In the genomic region with DNA sequence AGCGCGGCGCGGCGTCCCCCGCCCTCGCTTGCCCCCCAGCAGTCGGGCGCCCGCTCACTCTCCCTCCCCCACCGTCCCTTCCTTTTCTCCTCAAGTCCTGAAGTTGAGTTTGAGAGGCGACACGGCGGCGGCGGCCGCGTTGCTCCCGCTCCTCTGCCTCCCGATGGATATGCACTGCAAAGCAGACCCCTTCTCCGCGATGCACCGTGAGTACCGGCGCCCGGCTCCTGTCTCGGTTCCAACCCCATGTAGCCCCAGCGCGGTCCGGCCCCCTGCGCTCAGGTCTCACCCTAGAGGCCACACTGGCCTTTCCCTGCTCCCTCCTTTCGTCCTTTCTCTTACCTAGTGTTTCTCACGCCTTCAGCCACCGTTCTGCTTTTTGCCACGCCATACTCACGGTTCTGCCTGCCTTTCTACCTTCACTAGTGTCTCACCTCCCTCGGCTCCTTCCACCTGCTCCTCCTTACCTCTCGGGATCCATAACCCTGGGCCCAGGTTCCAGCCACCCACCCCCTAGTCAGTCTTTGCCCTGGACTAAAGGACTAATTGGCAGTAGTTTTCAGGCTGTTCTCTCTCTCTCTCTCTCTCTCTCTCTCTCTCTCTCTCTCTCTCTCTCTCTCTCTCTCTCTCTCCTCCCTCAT, we compare ENCODE assay signal across 9 mouse cellular contexts. TPM values are rescaled to one million over a fixed set of nuclear protein-coding genes. Genes with fewer than 3 reads are reported as not detected.
DNase-seq lines count a peak whose midpoint lies in the region; ATAC-seq and TF ChIP-seq lines count a peak whose summit lies in the region.
"Had no signal": no experiment of that assay in that cellular context is flagged by ENCODE, and none has a peak within 500 bp of the region (broad histone marks: within the 10 kb centered on the region; RNA-seq: fewer than 3 reads in every experiment).

No protein-coding gene starts in this region.

- under 1% methylated on average over 38 of the region's 38 CpGs for WGBS in lung, embryonic 14.5 days
- 5% methylated on average over 32 of the region's 38 CpGs for WGBS in forebrain, postnatal 0 days
- WGBS in limb, embryonic 13.5 days, result 1% methylated on average over 38 of the region's 38 CpGs
- under 1% methylated on average over 36 of the region's 38 CpGs for WGBS in stomach, embryonic 14.5 days

- no peak for DNase-seq in lung, embryonic 14.5 days
- no peak for DNase-seq in lung, postnatal 14 days
- no peak for DNase-seq in forebrain, postnatal 0 days
- no peak for DNase-seq in thymus, postnatal 0 days (ENCODE audit: low spot score)
- DNase-seq in thymus, postnatal 36 days, result no peak
- no peak for DNase-seq in urinary bladder, adult 2 months (ENCODE audit: low spot score)

- peak overlapping the region; percentile 62 for H3K4me2 ChIP-seq in lung, embryonic 14.5 days
- H3K4me2 ChIP-seq in forebrain, postnatal 0 days (ENCODE audit: low read depth), result peak overlapping the region; percentile 44; the same call in 1 of the 2 replicates
- H3K4me2 ChIP-seq in limb, embryonic 13.5 days (replicated peaks), result peak overlapping the region; percentile 68
- peak overlapping the region; percentile 46; the same call in 1 of the 2 replicates for H3K4me2 ChIP-seq in stomach, embryonic 14.5 days (replicated peaks; ENCODE audit: low read depth, low read length)

- H3K36me3 ChIP-seq in lung, embryonic 14.5 days (ENCODE audit: insufficient read depth), result no peaks in the 10 kb centered on the region
- H3K36me3 ChIP-seq in forebrain, postnatal 0 days (ENCODE audit: insufficient read depth), result no peaks in the 10 kb centered on the region
- H3K36me3 ChIP-seq in limb, embryonic 13.5 days, result no peaks in the 10 kb centered on the region
- H3K36me3 ChIP-seq in stomach, embryonic 14.5 days (ENCODE audit: control insufficient read depth, insufficient read depth, low read length), result no peaks in the 10 kb centered on the region

- no peak overlapping the region for H3K27ac ChIP-seq in lung, embryonic 14.5 days (ENCODE audit: low read depth)
- H3K27ac ChIP-seq in forebrain, postnatal 0 days (ENCODE audit: low read depth, low read length), result no peak overlapping the region
- H3K27ac ChIP-seq in limb, embryonic 13.5 days, result no peak overlapping the region
- H3K27ac ChIP-seq in stomach, embryonic 14.5 days (ENCODE audit: low read length), result no peak overlapping the region

- ATAC-seq in lung, embryonic 14.5 days (ENCODE audit: insufficient read depth), result no peak
- ATAC-seq in forebrain, postnatal 0 days, result no peak
- ATAC-seq in limb, embryonic 13.5 days (ENCODE audit: low FRiP score, low read depth), result no peak
- no peak for ATAC-seq in stomach, embryonic 14.5 days (ENCODE audit: insufficient number of reproducible peaks, insufficient read depth, low FRiP score, low read depth)

- H3K27me3 ChIP-seq in lung, embryonic 14.5 days (ENCODE audit: insufficient read depth, low read length), result peaks cover 99% of the 10 kb centered on the region
- peaks cover 70% of the 10 kb centered on the region for H3K27me3 ChIP-seq in forebrain, postnatal 0 days (ENCODE audit: insufficient read depth, low read length)
- peaks cover 98% of the 10 kb centered on the region for H3K27me3 ChIP-seq in limb, embryonic 13.5 days
- H3K27me3 ChIP-seq in stomach, embryonic 14.5 days (ENCODE audit: control insufficient read depth, insufficient read depth, low read length), result peaks cover 63% of the 10 kb centered on the region
- H3K27me3 ChIP-seq: Patski had no signal

- no peaks in the 10 kb centered on the region for H3K9me3 ChIP-seq in lung, embryonic 14.5 days (ENCODE audit: low read depth, low read length)
- no peaks in the 10 kb centered on the region for H3K9me3 ChIP-seq in forebrain, postnatal 0 days (ENCODE audit: low read length)
- H3K9me3 ChIP-seq in limb, embryonic 13.5 days, result no peaks in the 10 kb centered on the region
- H3K9me3 ChIP-seq in stomach, embryonic 14.5 days (ENCODE audit: control insufficient read depth, low read depth, low read length), result no peaks in the 10 kb centered on the region

- H3K4me3 ChIP-seq in lung, embryonic 14.5 days (ENCODE audit: low read depth, low read length), result peak overlapping the region; percentile 35
- no peak overlapping the region for H3K4me3 ChIP-seq in forebrain, postnatal 0 days (ENCODE audit: low read depth, low read length)
- H3K4me3 ChIP-seq in limb, embryonic 13.5 days, result peak overlapping the region; percentile 41
- H3K4me3 ChIP-seq in stomach, embryonic 14.5 days (ENCODE audit: low read depth, low read length), result peak overlapping the region; percentile 27

- 0 out of 2 replicates have a peak, but pooled peaks cover 5% of the 10 kb centered on the region for H3K4me1 ChIP-seq in lung, embryonic 14.5 days (ENCODE audit: insufficient read depth)
- no peaks in the 10 kb centered on the region for H3K4me1 ChIP-seq in forebrain, postnatal 0 days (ENCODE audit: insufficient read depth)
- peaks cover 27% of the 10 kb centered on the region for H3K4me1 ChIP-seq in limb, embryonic 13.5 days
- peaks cover 10% of the 10 kb centered on the region for H3K4me1 ChIP-seq in stomach, embryonic 14.5 days (ENCODE audit: control insufficient read depth, insufficient read depth, low read length)

- H3K9ac ChIP-seq in lung, embryonic 14.5 days, result 0 out of 2 replicates have a peak overlapping the region, but pooled peaks have one; percentile 9
- H3K9ac ChIP-seq in forebrain, postnatal 0 days, result no peak overlapping the region
- 0 out of 2 replicates have a peak overlapping the region, but pooled peaks have one; percentile 14 for H3K9ac ChIP-seq in limb, embryonic 13.5 days
- no peak overlapping the region for H3K9ac ChIP-seq in stomach, embryonic 14.5 days (replicated peaks; ENCODE audit: low read depth, low read length)

- TF ChIP-seq CTCF in lung, embryonic 14.5 days (IDR thresholded peaks at IDR 0.05; ENCODE audit: low read depth), result no peak
- TF ChIP-seq CTCF in forebrain, postnatal 0 days (IDR thresholded peaks at IDR 0.05; ENCODE audit: low read depth), result no peak

RNA-seq across cellular contexts. Expression of a gene that starts 1.5 kb away (rescaled TPM):
- 0.07 TPM in 1 of 2 replicates, not detected in the other for polyA plus RNA-seq in lung, embryonic 14.5 days (2014; fragmentation: Nextera tagmentation; extraction: Ambion mirVana)
- total RNA-seq in forebrain, postnatal 0 days (2014; rRNA removed), result 0.05 TPM in 1 of 2 replicates, not detected in the other
- polyA plus RNA-seq in forebrain, postnatal 0 days (2015; fragmentation: Nextera tagmentation; extraction: Ambion mirVana), result 0.06 TPM in 2 replicates
- polyA plus RNA-seq in limb, embryonic 13.5 days (2015; fragmentation: Nextera tagmentation; extraction: Ambion mirVana), result 0.04 TPM in 1 of 2 replicates, not detected in the other
- polyA plus RNA-seq in stomach, embryonic 14.5 days (2014; fragmentation: Nextera tagmentation; extraction: Ambion mirVana), result not detected in 2 replicates
- polyA plus RNA-seq in thymus, postnatal 0 days (2015; fragmentation: Nextera tagmentation; extraction: Ambion mirVana), result 0.04 TPM in 1 of 2 replicates, not detected in the other
- 0.03 TPM in 1 of 2 replicates, not detected in the other for polyA plus RNA-seq in urinary bladder, adult 2 months (2012; rRNA removed)

Comparison
In these comparisons a context has a peak if more than half of its experiments do, and no peak if none do; other contexts are left out.
1. H3K9ac ChIP-seq: peak in lung, embryonic 14.5 days (single experiment) and limb, embryonic 13.5 days (single experiment); none in forebrain, postnatal 0 days (single experiment) and stomach, embryonic 14.5 days (single experiment).
2. Peak in every context shown above with its lines, with median percentiles within 50 percentile points of each other: H3K4me2 ChIP-seq.